In the genomic region with DNA sequence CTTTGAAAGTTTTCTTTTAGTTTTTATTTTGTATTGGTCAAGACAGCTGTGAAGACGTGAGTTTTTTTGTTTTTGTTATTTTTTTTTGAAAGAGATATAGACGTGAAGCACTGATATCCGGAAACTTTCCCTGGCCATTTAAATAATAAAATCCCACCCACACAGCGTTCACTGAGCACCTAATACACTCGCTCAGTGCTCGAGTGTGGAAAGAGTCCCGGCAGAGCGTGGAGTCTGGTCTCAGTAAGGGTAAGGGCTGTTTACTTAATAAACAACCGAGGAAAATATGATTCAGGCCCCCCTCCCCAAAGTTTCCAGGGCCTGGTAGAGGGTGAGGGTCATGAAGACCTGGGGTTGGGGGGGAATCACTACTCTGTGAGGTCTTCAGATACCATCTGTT, we compare ENCODE assay signal across 9 mouse cellular contexts. TPM values are rescaled to one million over a fixed set of nuclear protein-coding genes. Genes with fewer than 3 reads are reported as not detected.
DNase-seq lines count a peak whose midpoint lies in the region; ATAC-seq and TF ChIP-seq lines count a peak whose summit lies in the region.
"Had no signal": no experiment of that assay in that cellular context is flagged by ENCODE, and none has a peak within 500 bp of the region (broad histone marks: within the 10 kb centered on the region; RNA-seq: fewer than 3 reads in every experiment).

No protein-coding gene starts in this region.

- H3K9ac ChIP-seq in embryonic facial prominence, embryonic 13.5 days = peak overlapping the region; percentile 93; the same call in 1 of the 2 replicates
- H3K9ac ChIP-seq in intestine, embryonic 14.5 days (ENCODE audit: low read length) = peak overlapping the region; percentile 95

- H3K27me3 ChIP-seq in embryonic facial prominence, embryonic 13.5 days = peaks cover 9% of the 10 kb centered on the region; the same call in 1 of the 2 replicates
- no peaks in the 10 kb centered on the region for H3K27me3 ChIP-seq in intestine, embryonic 14.5 days (replicated peaks; ENCODE audit: control insufficient read depth, insufficient read depth, low read length)
- no peaks in the 10 kb centered on the region for H3K27me3 ChIP-seq in myocyte (ENCODE audit: control insufficient read depth, insufficient read depth, insufficient read length)

- ATAC-seq in embryonic facial prominence, embryonic 13.5 days (ENCODE audit: insufficient number of reproducible peaks, insufficient read depth, low FRiP score, low TSS enrichment, low read depth) = no peak
- ATAC-seq in intestine, embryonic 14.5 days (replicated peaks; ENCODE audit: low FRiP score, low TSS enrichment, low read depth) = no peak
- no peak for ATAC-seq in granulocyte monocyte progenitor cell, adult 5-6 weeks (replicated peaks; ENCODE audit: poor library complexity, severe bottlenecking)

- no peak for DNase-seq in left cerebral cortex, adult 2 months (ENCODE audit: extremely low spot score in 1 of 2, low spot score in 2 of 2)
- no peak for DNase-seq in left cerebral cortex, postnatal 4 days
- no peak for DNase-seq in intestine, embryonic 14.5 days (ENCODE audit: low spot score)
- DNase-seq in spleen, postnatal 14 days (ENCODE audit: low spot score in 2 of 2) = no peak
- no peak for DNase-seq in yolk sac, embryonic 10.5 days (ENCODE audit: low spot score)
- DNase-seq: heart, postnatal 36 days had no signal

- peaks cover 49% of the 10 kb centered on the region for H3K4me1 ChIP-seq in embryonic facial prominence, embryonic 13.5 days
- peaks cover 18% of the 10 kb centered on the region for H3K4me1 ChIP-seq in intestine, embryonic 14.5 days (replicated peaks; ENCODE audit: control insufficient read depth, insufficient read depth, low read length)

- H3K27ac ChIP-seq in left cerebral cortex, adult 2 months = no peak overlapping the region
- H3K27ac ChIP-seq in embryonic facial prominence, embryonic 13.5 days = no peak overlapping the region
- H3K27ac ChIP-seq in intestine, embryonic 14.5 days (ENCODE audit: low read depth) = no peak overlapping the region

- WGBS in embryonic facial prominence, embryonic 13.5 days = 68% methylated on average over 9 of the region's 9 CpGs
- 59% methylated on average over 9 of the region's 9 CpGs for WGBS in intestine, embryonic 14.5 days

- no peaks in the 10 kb centered on the region for H3K36me3 ChIP-seq in embryonic facial prominence, embryonic 13.5 days
- no peaks in the 10 kb centered on the region for H3K36me3 ChIP-seq in intestine, embryonic 14.5 days (ENCODE audit: control insufficient read depth, insufficient read depth, low read length)
- no peaks in the 10 kb centered on the region for H3K36me3 ChIP-seq in myocyte (ENCODE audit: control insufficient read depth, insufficient read depth)

- TF ChIP-seq POLR2A in myocyte (IDR thresholded peaks at IDR 0.05; ENCODE audit: insufficient read length, low read depth) = no peak

- peaks cover 32% of the 10 kb centered on the region for H3K79me2 ChIP-seq in myocyte (ENCODE audit: control insufficient read depth, insufficient read depth)

- H3K9me3 ChIP-seq in embryonic facial prominence, embryonic 13.5 days = no peaks in the 10 kb centered on the region
- H3K9me3 ChIP-seq in intestine, embryonic 14.5 days (ENCODE audit: control insufficient read depth, low read length) = no peaks in the 10 kb centered on the region

- no peak for TF ChIP-seq CTCF in left cerebral cortex, adult 2 months (IDR thresholded peaks at IDR 0.05)

- intact Hi-C loops in left cerebral cortex, adult 2 months (cut with DNase I) = no loop called here
- intact Hi-C loops in left cerebral cortex, postnatal 4 days (cut with DNase I) = no loop called here

- no peak overlapping the region for H3ac ChIP-seq in myocyte (ENCODE audit: control insufficient read depth, insufficient read length)

- peak overlapping the region; percentile 91 for H3K4me2 ChIP-seq in embryonic facial prominence, embryonic 13.5 days
- H3K4me2 ChIP-seq in intestine, embryonic 14.5 days (ENCODE audit: low read length) = peak overlapping the region; percentile 88
- H3K4me2 ChIP-seq in myocyte (ENCODE audit: low read depth) = peak overlapping the region; percentile 76

- peak overlapping the region; percentile 97 for H3K4me3 ChIP-seq in left cerebral cortex, adult 2 months
- peak overlapping the region; percentile 88 for H3K4me3 ChIP-seq in embryonic facial prominence, embryonic 13.5 days
- peak overlapping the region; percentile 83 for H3K4me3 ChIP-seq in intestine, embryonic 14.5 days (ENCODE audit: low read depth, low read length)
- H3K4me3 ChIP-seq in myocyte = peak overlapping the region; percentile 34

TF ChIP-seq in myocyte, 11 proteins besides CTCF, POLR2A, EP300 and RAD21:
- no peak for TF ChIP-seq MYOD1 (IDR thresholded peaks at IDR 0.05; ENCODE audit: control insufficient read depth in 1 of 3, insufficient read length in 2 of 3, low read depth in 2 of 3)
- TF ChIP-seq TCF3 (IDR thresholded peaks at IDR 0.05; ENCODE audit: insufficient read length, low read depth) = no peak
- no peak for TF ChIP-seq REST (IDR thresholded peaks at IDR 0.05; ENCODE audit: insufficient read depth, insufficient read length)
- TF ChIP-seq SRF (IDR thresholded peaks at IDR 0.05; ENCODE audit: control insufficient read depth, insufficient read length, low read depth) = no peak
- TF ChIP-seq CEBPB (IDR thresholded peaks at IDR 0.05; ENCODE audit: insufficient read depth, poor library complexity, severe bottlenecking) = no peak
- no peak for TF ChIP-seq E2F4 (IDR thresholded peaks at IDR 0.05; ENCODE audit: insufficient read depth)
- TF ChIP-seq USF1 (IDR thresholded peaks at IDR 0.05; ENCODE audit: low read depth) = no peak
- TF ChIP-seq POLR2AphosphoS2 (IDR thresholded peaks at IDR 0.05; ENCODE audit: insufficient read length, low read depth) = no peak
- TF ChIP-seq MAX (IDR thresholded peaks at IDR 0.05; ENCODE audit: low read depth) = no peak
- TF ChIP-seq MYOG (IDR thresholded peaks at IDR 0.05; ENCODE audit: control insufficient read depth in 1 of 3, insufficient read depth in 1 of 3, insufficient read length in 2 of 3, low read depth in 2 of 3) = no peak
- TF ChIP-seq TCF12 (IDR thresholded peaks at IDR 0.05; ENCODE audit: insufficient read depth, poor library complexity, severe bottlenecking) = no peak

RNA-seq across cellular contexts. Expression of gene Lrrc8d, which starts 1.6 kb away (rescaled TPM):
- 10 to 100 TPM; 35.6 to 39.0 TPM for total RNA-seq in left cerebral cortex, adult 2 months (2021)
- total RNA-seq in left cerebral cortex, postnatal 4 days (2021) = 10 to 100 TPM; 60.2 to 62.3 TPM
- polyA plus RNA-seq in embryonic facial prominence, embryonic 13.5 days (2015; fragmentation: Nextera tagmentation; extraction: Ambion mirVana) = 19.4 and 20.1 TPM in 2 replicates
- polyA plus RNA-seq in intestine, embryonic 14.5 days (2014; fragmentation: Nextera tagmentation; extraction: Ambion mirVana) = 17.3 and 19.2 TPM in 2 replicates
- polyA plus RNA-seq in myocyte (2012; fragmentation: generic; extraction: Trizol) = 24.8 TPM
- 44.6 and 45.0 TPM in 2 replicates for total RNA-seq in granulocyte monocyte progenitor cell, adult 5-6 weeks (2014; fragmentation: Nextera tagmentation)
- total RNA-seq in granulocyte monocyte progenitor cell, adult 5-6 weeks (2017) = 15.5 and 15.7 TPM in 2 replicates

Comparison
In these comparisons a context has a peak if more than half of its experiments do, and no peak if none do; other contexts are left out.
1. H3K4me3 ChIP-seq: peak in every context shown above with its lines; median percentile 97 in left cerebral cortex, adult 2 months; 88 in embryonic facial prominence, embryonic 13.5 days; 83 in intestine, embryonic 14.5 days; 34 in myocyte.